Mouse (Mus musculus) liver, embryonic 14.5 days (tissue): ENCODE data around the gene Lmntd2.

Source experiments
- CTCF ChIP-seq: IDR thresholded peaks from 2 replicates; pipeline ENCODE4 v1.5.1; 2016; ENCODE audit warnings: antibody characterized with exemption, low read depth, control low read depth
- EP300 ChIP-seq: IDR thresholded peaks from 2 replicates; pipeline ENCODE4 v1.6.1; 2016; ENCODE audit warnings: antibody characterized with exemption, low read depth

- TF ChIP-seq CTCF (no peak), EP300 (no peak)
Measured at GRCm38 (mm10) chr7:141190220-141190619, 23.7 kb downstream of the Lmntd2 start.
